1 mouse cellular context compared by ENCODE assay signal in the genomic region with DNA sequence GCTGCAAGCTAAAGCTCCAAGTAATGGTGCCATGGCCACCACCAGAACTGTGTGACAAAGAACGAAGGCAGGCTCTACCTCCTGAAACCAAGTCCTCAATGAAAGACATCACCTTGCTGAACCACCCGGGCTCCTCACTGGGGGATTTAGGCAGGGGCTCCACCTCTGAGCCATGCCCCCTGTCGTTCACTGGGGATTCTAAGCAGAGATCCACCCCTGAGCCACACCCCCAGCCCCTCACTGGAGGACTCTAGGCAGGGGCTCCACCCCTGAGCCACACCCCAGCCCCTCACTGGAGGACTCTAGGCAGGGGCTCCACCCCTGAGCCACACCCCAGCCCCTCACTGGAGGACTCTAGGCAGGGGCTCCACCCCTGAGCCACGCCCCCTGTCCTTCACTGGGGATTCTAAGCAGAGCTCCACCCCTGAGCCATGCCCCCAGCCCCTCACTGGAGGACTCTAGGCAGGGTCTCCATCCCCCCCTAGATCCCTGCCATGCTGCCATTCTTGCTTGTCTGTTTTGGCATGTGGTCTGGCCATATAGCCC.
TF ChIP-seq lines count a peak whose summit lies in the region.

No protein-coding gene starts in this region.

TF ChIP-seq in MEL, 35 proteins besides CTCF, POLR2A, EP300 and RAD21 (continued from another document):
- TF ChIP-seq USF2 (IDR thresholded peaks at IDR 0.05; ENCODE audit: borderline replicate concordance in 1 of 2, insufficient read depth in 1 of 2, low read depth in 1 of 2, low read length in 2 of 2), result no peak
- no peak for TF ChIP-seq TCF12 (IDR thresholded peaks at IDR 0.05; ENCODE audit: low read depth, low read length)
- TF ChIP-seq ZMIZ1 (IDR thresholded peaks at IDR 0.05; ENCODE audit: low read depth, low read length), result no peak
- TF ChIP-seq USF1 (IDR thresholded peaks at IDR 0.05; ENCODE audit: low read depth, low read length), result no peak
- no peak for TF ChIP-seq TBP (IDR thresholded peaks at IDR 0.05; ENCODE audit: low read depth, low read length)
- no peak for TF ChIP-seq ELF1 (IDR thresholded peaks at IDR 0.05; ENCODE audit: low read depth, low read length)
- no peak for TF ChIP-seq POLR2AphosphoS2 (IDR thresholded peaks at IDR 0.05; ENCODE audit: low read length)
- no peak for TF ChIP-seq E2F4 (IDR thresholded peaks at IDR 0.05; ENCODE audit: borderline replicate concordance, low read depth, low read length)
- TF ChIP-seq JUND (IDR thresholded peaks at IDR 0.05; ENCODE audit: low read depth, low read length), result no peak
